Mouse (Mus musculus): ENCODE results near the gene 4930404H24Rik. TPM values are rescaled to one million over a fixed set of nuclear protein-coding genes. Genes with fewer than 3 reads are reported as not detected.

The 4930404H24Rik gene
- polyA plus RNA-seq, 2 experiments: not detected

- 2% methylated on average over 71 of the region's 85 CpGs for WGBS (ENCODE audit: insufficient replicate concordance)
- Histone ChIP-seq H3K27me3 (ENCODE audit: control insufficient read depth, insufficient read depth, low read length) (no peaks in the 10 kb centered on the region), H3K9ac (replicated peaks) (peak overlapping the region; percentile 88), H3K4me2 (ENCODE audit: low read depth) (peak overlapping the region; percentile 95), H3K27ac (peak overlapping the region; percentile 84), H3K4me3 (ENCODE audit: insufficient read depth in 1 of 2, low read depth in 2 of 2, low read length in 2 of 2) (peak overlapping the region; percentile 82 to 86), H3K36me3 (replicated peaks; ENCODE audit: control insufficient read depth, insufficient read depth, low read depth) (no peaks in the 10 kb centered on the region), H3K9me3 (ENCODE audit: control insufficient read depth, low read length) (no peaks in the 10 kb centered on the region), H3K4me1 (replicated peaks; ENCODE audit: control insufficient read depth in 2 of 2, insufficient read depth in 2 of 2, low read length in 1 of 2) (peaks cover 42 to 43% of the 10 kb centered on the region in 2 experiments)
- DNase-seq (ENCODE audit: low read depth in 3 of 3, low spot score in 3 of 3): no peak
- TF ChIP-seq EP300 (IDR thresholded peaks at IDR 0.05; ENCODE audit: low read depth) (no peak), CTCF (IDR thresholded peaks at IDR 0.05; ENCODE audit: low read depth) (no peak)
- peak; percentile 43 for ATAC-seq (ENCODE audit: insufficient read depth)
Measured at GRCm38 (mm10) chr2:153527580-153528531, 35.3 kb downstream of the 4930404H24Rik start.

- Histone ChIP-seq H3K27me3 (ENCODE audit: control insufficient read depth, insufficient read depth, low read length) (no peaks in the 10 kb centered on the region), H3K4me2 (ENCODE audit: low read depth) (peak overlapping the region; percentile 95), H3K9ac (replicated peaks) (peak overlapping the region; percentile 88), H3K27ac (peak overlapping the region; percentile 84), H3K4me1 (replicated peaks; ENCODE audit: control insufficient read depth in 2 of 2, insufficient read depth in 2 of 2, low read length in 1 of 2) (peaks cover 38 to 42% of the 10 kb centered on the region in 2 experiments), H3K4me3 (ENCODE audit: insufficient read depth in 1 of 2, low read depth in 2 of 2, low read length in 2 of 2) (peak overlapping the region; percentile 82 to 86), H3K36me3 (replicated peaks; ENCODE audit: control insufficient read depth, insufficient read depth, low read depth) (no peaks in the 10 kb centered on the region), H3K9me3 (ENCODE audit: control insufficient read depth, low read length) (no peaks in the 10 kb centered on the region)
- peak; percentile 27 for ATAC-seq (ENCODE audit: insufficient read depth)
- under 1% methylated on average over 46 of the region's 70 CpGs for WGBS (ENCODE audit: insufficient replicate concordance)
- TF ChIP-seq CTCF (IDR thresholded peaks at IDR 0.05; ENCODE audit: low read depth) (no peak), EP300 (IDR thresholded peaks at IDR 0.05; ENCODE audit: low read depth) (no peak)
- DNase-seq (ENCODE audit: low read depth in 3 of 3, low spot score in 3 of 3): no peak
Measured at GRCm38 (mm10) chr2:153528571-153529364, 36.2 kb downstream of the 4930404H24Rik start.

- Histone ChIP-seq H3K36me3 (replicated peaks; ENCODE audit: control insufficient read depth, insufficient read depth, low read depth) (no peaks in the 10 kb centered on the region), H3K9ac (replicated peaks) (peak overlapping the region; percentile 88), H3K27me3 (ENCODE audit: control insufficient read depth, insufficient read depth, low read length) (no peaks in the 10 kb centered on the region), H3K9me3 (ENCODE audit: control insufficient read depth, low read length) (no peaks in the 10 kb centered on the region), H3K27ac (peak overlapping the region; percentile 84), H3K4me2 (ENCODE audit: low read depth) (peak overlapping the region; percentile 95), H3K4me3 (ENCODE audit: insufficient read depth in 1 of 2, low read depth in 2 of 2, low read length in 2 of 2) (peak overlapping the region; percentile 82 to 86), H3K4me1 (replicated peaks; ENCODE audit: control insufficient read depth in 2 of 2, insufficient read depth in 2 of 2, low read length in 1 of 2) (peaks cover 33 to 37% of the 10 kb centered on the region in 2 experiments)
- WGBS (ENCODE audit: insufficient replicate concordance): under 1% methylated on average over 53 of the region's 53 CpGs
- no peak for TF ChIP-seq EP300 (IDR thresholded peaks at IDR 0.05; ENCODE audit: low read depth)
- no peak for TF ChIP-seq CTCF (IDR thresholded peaks at IDR 0.05; ENCODE audit: low read depth)
- ATAC-seq (ENCODE audit: insufficient read depth) (peak; percentile 2), DNase-seq (ENCODE audit: low read depth in 3 of 3, low spot score in 3 of 3) (no peak)
Measured at GRCm38 (mm10) chr2:153529365-153529781, 36.8 kb downstream of the 4930404H24Rik start.

GRCm38 (mm10) chr2:153529931-153530766, 37.6 kb downstream of the 4930404H24Rik start, which contains the start of gene Nol4l:
TSS of gene Nol4l (minus strand) at chr2:153529971.
- H3K9ac ChIP-seq (replicated peaks): peak within 1 kb of the TSS; percentile 88
- peaks cover 28 to 30% of the 10 kb centered on the region in 2 experiments for H3K4me1 ChIP-seq (replicated peaks; ENCODE audit: control insufficient read depth in 2 of 2, insufficient read depth in 2 of 2, low read length in 1 of 2)
- DNase-seq (ENCODE audit: low read depth in 3 of 3, low spot score in 3 of 3) (no peak), ATAC-seq (ENCODE audit: insufficient read depth) (peak; percentile 4; the same call in 1 of the 2 replicates)
- WGBS (ENCODE audit: insufficient replicate concordance): 4% methylated on average over 36 of the region's 86 CpGs
- H3K27ac ChIP-seq: peak within 1 kb of the TSS; percentile 84
- H3K27me3 ChIP-seq (ENCODE audit: control insufficient read depth, insufficient read depth, low read length): no peaks in the 10 kb centered on the region
- peak within 1 kb of the TSS; percentile 95 for H3K4me2 ChIP-seq (ENCODE audit: low read depth)
- H3K4me3 ChIP-seq (ENCODE audit: insufficient read depth in 1 of 2, low read depth in 2 of 2, low read length in 2 of 2): peak within 1 kb of the TSS; percentile 82 to 86
- TF ChIP-seq CTCF (IDR thresholded peaks at IDR 0.05; ENCODE audit: low read depth): no peak
- no peak for TF ChIP-seq EP300 (IDR thresholded peaks at IDR 0.05; ENCODE audit: low read depth)
- H3K9me3 ChIP-seq (ENCODE audit: control insufficient read depth, low read length): no peaks in the 10 kb centered on the region
- H3K36me3 ChIP-seq (replicated peaks; ENCODE audit: control insufficient read depth, insufficient read depth, low read depth): no peaks in the 10 kb centered on the region

Data from liver, embryonic 14.5 days (tissue).